19 mouse cellular contexts compared by ENCODE assay signal in genomic region chr6:90815341-90815740, GRCm38 (mm10).
DNase-seq lines count a peak whose midpoint lies in the region; ATAC-seq and TF ChIP-seq lines count a peak whose summit lies in the region.
"Had no signal": no experiment of that assay in that cellular context is flagged by ENCODE, and none has a peak within 500 bp of the region (broad histone marks: within the 10 kb centered on the region; RNA-seq: fewer than 3 reads in every experiment).

No protein-coding gene starts in this region.

- no peak overlapping the region for H3ac ChIP-seq in C2C12 (ENCODE audit: control insufficient read depth, insufficient read length, low read depth)

- intact Hi-C loops in heart, postnatal 36 days (cut with DNase I), result loop anchor here (10.0 kb wide), 1 partner anchor 161 kb away; no protein-coding TSS in a partner anchor

- no peaks in the 10 kb centered on the region for H3K9me3 ChIP-seq in kidney, postnatal 0 days (replicated peaks; ENCODE audit: low read length)
- no peaks in the 10 kb centered on the region for H3K9me3 ChIP-seq in midbrain, embryonic 16.5 days (replicated peaks; ENCODE audit: control insufficient read depth, low read length, poor library complexity, severe bottlenecking)
- H3K9me3 ChIP-seq: embryonic facial prominence, embryonic 15.5 days; hindbrain, embryonic 12.5 days; limb, embryonic 13.5 days had no signal

- H3K27me3 ChIP-seq in kidney, postnatal 0 days (ENCODE audit: insufficient read depth, low read length), result no peaks in the 10 kb centered on the region
- peaks cover 20% of the 10 kb centered on the region for H3K27me3 ChIP-seq in C2C12 (ENCODE audit: control insufficient read depth, insufficient read depth, insufficient read length)
- no peaks in the 10 kb centered on the region for H3K27me3 ChIP-seq in midbrain, embryonic 16.5 days (ENCODE audit: control insufficient read depth, insufficient read depth, low read depth, low read length)
- H3K27me3 ChIP-seq: embryonic facial prominence, embryonic 15.5 days; hindbrain, embryonic 12.5 days had no signal

- H3K27ac ChIP-seq in kidney, postnatal 0 days, result no peak overlapping the region
- no peak overlapping the region for H3K27ac ChIP-seq in midbrain, embryonic 16.5 days (ENCODE audit: low read length)
- H3K27ac ChIP-seq: embryonic facial prominence, embryonic 15.5 days; hindbrain, embryonic 12.5 days; left cerebral cortex, adult 2 months; limb, embryonic 13.5 days had no signal

- no peaks in the 10 kb centered on the region for H3K79me2 ChIP-seq in C2C12 (ENCODE audit: control insufficient read depth, insufficient read depth)

- no peak for DNase-seq in kidney, postnatal 0 days (ENCODE audit: low spot score)
- no peak for DNase-seq in kidney, postnatal 4 days
- DNase-seq in NIH3T3 (ENCODE audit: low read depth), result peak; percentile 46
- peak; percentile 86 for DNase-seq in cerebellum, adult 9-11 months
- DNase-seq in thymus, postnatal 4 days, result no peak
- DNase-seq in heart, postnatal 36 days, result no peak
- DNase-seq: adrenal gland, postnatal 14 days; embryo, embryonic 11 days; lung, adult 18-20 months; lung, postnatal 4 days had no signal

- H3K9ac ChIP-seq in kidney, postnatal 0 days (ENCODE audit: low read depth, low read length), result no peak overlapping the region
- H3K9ac ChIP-seq in midbrain, embryonic 16.5 days (ENCODE audit: low read depth, low read length), result no peak overlapping the region
- H3K9ac ChIP-seq: embryonic facial prominence, embryonic 15.5 days; hindbrain, embryonic 12.5 days; limb, embryonic 13.5 days had no signal

- no peak overlapping the region for H3K4me3 ChIP-seq in kidney, postnatal 0 days (replicated peaks; ENCODE audit: low read depth, low read length)
- no peak overlapping the region for H3K4me3 ChIP-seq in C2C12 (ENCODE audit: insufficient read depth, poor library complexity, severe bottlenecking)
- no peak overlapping the region for H3K4me3 ChIP-seq in midbrain, embryonic 16.5 days (ENCODE audit: low read depth, low read length)
- H3K4me3 ChIP-seq: embryonic facial prominence, embryonic 15.5 days; hindbrain, embryonic 12.5 days; left cerebral cortex, adult 2 months; limb, embryonic 13.5 days; myocyte had no signal

- TF ChIP-seq CTCF in kidney, postnatal 0 days (IDR thresholded peaks at IDR 0.05; ENCODE audit: low read depth), result peak; percentile 35; the same call in 1 of the 2 replicates
- TF ChIP-seq CTCF in C2C12 (IDR thresholded peaks at IDR 0.05; ENCODE audit: control insufficient read depth, insufficient read depth, insufficient read length), result peak; percentile 65

- no peak for ATAC-seq in kidney, postnatal 0 days (replicated peaks; ENCODE audit: low FRiP score, low read depth)
- no peak for ATAC-seq in midbrain, embryonic 16.5 days
- ATAC-seq: forebrain, embryonic 14.5 days had no signal

- 65% methylated on average over 3 of the region's 3 CpGs for WGBS in kidney, postnatal 0 days
- 71% methylated on average over 3 of the region's 3 CpGs for WGBS in midbrain, embryonic 16.5 days

- no peaks in the 10 kb centered on the region for H3K4me1 ChIP-seq in kidney, postnatal 0 days (replicated peaks; ENCODE audit: insufficient read depth, low read length)
- H3K4me1 ChIP-seq in midbrain, embryonic 16.5 days (ENCODE audit: control insufficient read depth, insufficient read depth, low read length), result peaks cover 7% of the 10 kb centered on the region

- H3K36me3 ChIP-seq in kidney, postnatal 0 days (ENCODE audit: insufficient read depth, low read length), result no peaks in the 10 kb centered on the region
- no peaks in the 10 kb centered on the region for H3K36me3 ChIP-seq in C2C12 (ENCODE audit: control insufficient read depth, insufficient read depth)
- no peaks in the 10 kb centered on the region for H3K36me3 ChIP-seq in midbrain, embryonic 16.5 days (ENCODE audit: control insufficient read depth, insufficient read depth, low read length)
- H3K36me3 ChIP-seq: embryonic facial prominence, embryonic 15.5 days; hindbrain, embryonic 12.5 days; limb, embryonic 13.5 days had no signal

- H3K4me2 ChIP-seq in kidney, postnatal 0 days (ENCODE audit: low read length), result no peak overlapping the region
- no peak overlapping the region for H3K4me2 ChIP-seq in midbrain, embryonic 16.5 days (ENCODE audit: low read length)
- H3K4me2 ChIP-seq: embryonic facial prominence, embryonic 15.5 days; hindbrain, embryonic 12.5 days; limb, embryonic 13.5 days; midbrain, embryonic 11.5 days had no signal

- H3K79me3 ChIP-seq in C2C12 (ENCODE audit: low read depth), result no peaks in the 10 kb centered on the region

TF ChIP-seq in C2C12, 6 proteins besides CTCF, POLR2A, EP300 and RAD21:
- TF ChIP-seq MYOD1 (IDR thresholded peaks at IDR 0.05; ENCODE audit: control insufficient read depth, insufficient read length, low read depth) (no peak), USF1 (IDR thresholded peaks at IDR 0.05; ENCODE audit: low read depth) (no peak), MAX (IDR thresholded peaks at IDR 0.05) (no peak)

Comparison
In these comparisons a context has a peak if more than half of its experiments do, and no peak if none do; other contexts are left out.
1. DNase-seq: peak in NIH3T3 (single experiment) and cerebellum, adult 9-11 months (single experiment); none in kidney, postnatal 0 days (single experiment), kidney, postnatal 4 days (0 of 2), thymus, postnatal 4 days (single experiment) and heart, postnatal 36 days (0 of 2).